Mouse (Mus musculus): ENCODE data around the gene Ninj2. TPM values are rescaled to one million over a fixed set of nuclear protein-coding genes. Genes with fewer than 3 reads are reported as not detected.

The Ninj2 gene
- total RNA-seq, 2 experiments from 2014 or later = not detected

GRCm38 (mm10) chr6:120124688-120125087 is 31.5 kb downstream of the Ninj2 start:
- intact Hi-C loops (cut with DNase I) = no loop called here
- DNase-seq = no peak

DNA sequence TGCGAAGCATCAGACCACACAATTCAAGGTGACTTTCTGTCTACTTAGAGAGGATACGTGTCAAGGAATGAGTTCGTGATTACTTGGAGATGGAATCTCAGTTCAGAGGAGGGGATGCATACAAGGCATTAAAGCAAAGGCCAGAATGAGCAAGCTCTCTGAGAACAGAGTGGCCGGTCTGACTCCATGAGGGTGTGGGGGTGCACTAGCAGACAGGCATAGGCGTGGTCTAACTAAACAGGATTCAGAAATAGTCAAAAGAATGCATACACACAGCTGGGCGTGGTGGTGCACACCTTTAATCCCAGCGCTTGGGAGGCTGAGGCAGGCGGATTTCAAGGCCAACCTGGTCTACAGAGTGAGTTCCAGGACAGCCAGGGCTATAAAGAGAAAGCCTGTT is 33.3 kb downstream of the Ninj2 start:
- intact Hi-C loops (cut with DNase I) = no loop called here

DNA sequence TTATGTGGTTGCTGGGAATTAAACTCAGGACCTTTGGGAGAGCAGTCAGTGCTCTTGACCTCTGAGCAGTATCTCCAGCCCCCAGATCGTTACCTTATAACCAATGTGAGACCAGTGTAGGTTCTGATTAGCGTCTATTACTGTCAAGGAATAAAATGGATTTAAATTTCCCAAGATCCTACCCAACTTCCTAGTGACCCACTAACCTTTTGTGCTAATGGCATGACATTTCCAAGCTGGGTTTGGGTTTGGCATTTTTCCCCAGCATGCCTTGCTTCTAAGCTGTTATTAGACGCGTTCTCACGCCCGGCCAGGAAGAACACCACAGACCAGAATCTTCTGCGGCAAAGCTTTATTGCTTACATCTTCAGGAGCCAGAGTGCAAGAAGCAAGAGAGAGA is 34.2 kb downstream of the Ninj2 start:
- no peak for DNase-seq
- intact Hi-C loops (cut with DNase I) = no loop called here

More for the DNA sequence above, 33.3 kb downstream of the Ninj2 start:
- no peak for DNase-seq

GRCm38 (mm10) chr6:120134748-120135147 is 41.6 kb downstream of the Ninj2 start:
- DNase-seq = no peak
- intact Hi-C loops (cut with DNase I) = no loop called here

DNA sequence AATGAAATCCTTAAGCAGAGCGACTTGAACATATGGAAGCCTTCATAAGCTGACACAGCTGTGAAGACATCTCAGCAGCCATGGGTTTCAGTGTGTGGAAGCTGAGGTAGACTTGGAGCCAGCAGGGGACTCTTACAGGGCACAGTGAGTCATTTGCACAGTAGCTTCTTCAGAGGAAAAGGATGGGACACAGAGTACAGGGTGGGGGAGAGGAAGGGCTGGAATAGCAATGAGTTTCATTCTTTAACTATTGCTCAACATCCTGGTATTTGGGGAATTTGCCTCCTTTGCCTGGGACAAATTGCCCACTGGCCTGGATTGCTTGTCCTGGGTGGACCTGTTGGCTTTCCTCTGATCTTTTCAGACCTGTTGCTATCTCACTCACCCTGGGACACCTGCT is 52.3 kb downstream of the Ninj2 start:
- intact Hi-C loops (cut with DNase I) = loop anchor here (1.0 to 2.0 kb wide), 3 partner anchors 31 to 106 kb away; no protein-coding TSS in a partner anchor
- peak; percentile 43 to 57 for DNase-seq

DNA sequence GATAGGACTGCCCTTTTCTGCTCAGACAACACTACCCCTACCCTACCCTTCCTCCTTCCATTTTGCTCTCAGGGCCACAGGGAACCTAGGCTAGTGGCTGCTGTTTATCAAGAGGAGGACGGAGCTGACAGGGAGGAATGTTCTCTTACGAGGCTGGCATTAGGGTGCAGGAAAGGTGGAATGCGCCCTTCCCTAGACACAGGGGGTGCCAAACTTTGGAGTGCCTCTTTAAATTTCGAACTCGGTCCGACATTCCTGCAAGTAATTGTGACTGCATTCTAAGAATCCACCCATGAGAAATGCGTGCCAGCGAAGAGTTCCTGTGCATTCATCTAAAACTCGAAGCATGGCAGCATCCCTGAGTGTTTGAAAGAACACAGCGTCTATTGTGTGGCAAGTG is 53.5 kb downstream of the Ninj2 start:
- intact Hi-C loops (cut with DNase I) = no loop called here
- DNase-seq = no peak

- DNase-seq = no peak
- intact Hi-C loops (cut with DNase I) = no loop called here
Measured at GRCm38 (mm10) chr6:120147411-120147810, 54.3 kb downstream of the Ninj2 start.

- no peak for DNase-seq
- intact Hi-C loops (cut with DNase I) = no loop called here
Measured at GRCm38 (mm10) chr6:120148716-120149392, 55.7 kb downstream of the Ninj2 start.

DNA sequence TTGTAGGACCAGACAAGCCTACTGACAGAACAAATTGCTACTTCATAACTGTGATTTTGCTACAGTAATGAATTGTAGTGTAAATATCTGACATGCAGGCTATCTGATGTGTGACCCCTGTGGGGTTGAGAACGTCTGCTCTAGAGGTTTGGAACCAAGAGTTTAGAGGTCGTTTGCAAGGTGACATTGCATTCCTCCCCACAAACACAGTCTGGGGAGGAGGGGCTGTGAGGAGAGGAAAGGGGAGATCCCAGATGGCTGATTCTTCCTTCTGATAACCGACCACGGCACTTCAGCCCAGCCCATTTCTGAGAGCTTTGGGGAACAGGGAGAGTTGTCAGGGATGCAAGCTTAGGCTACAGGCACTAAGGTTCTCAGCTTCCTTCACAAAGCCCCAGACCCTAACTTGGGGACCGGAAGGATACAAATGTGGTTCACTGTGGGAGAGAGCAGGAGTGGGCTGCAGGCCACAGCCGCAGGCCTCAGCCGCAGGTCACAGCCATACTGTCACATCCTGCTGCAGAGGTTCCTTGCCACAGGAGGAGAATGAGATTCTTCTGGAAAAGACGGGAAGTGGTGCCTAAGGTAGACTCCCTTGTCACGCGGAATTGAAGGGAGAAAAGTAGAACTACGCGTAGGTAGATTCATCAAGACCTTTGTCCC is 56.4 kb downstream of the Ninj2 start:
- intact Hi-C loops (cut with DNase I) = no loop called here
- DNase-seq = no peak

DNA sequence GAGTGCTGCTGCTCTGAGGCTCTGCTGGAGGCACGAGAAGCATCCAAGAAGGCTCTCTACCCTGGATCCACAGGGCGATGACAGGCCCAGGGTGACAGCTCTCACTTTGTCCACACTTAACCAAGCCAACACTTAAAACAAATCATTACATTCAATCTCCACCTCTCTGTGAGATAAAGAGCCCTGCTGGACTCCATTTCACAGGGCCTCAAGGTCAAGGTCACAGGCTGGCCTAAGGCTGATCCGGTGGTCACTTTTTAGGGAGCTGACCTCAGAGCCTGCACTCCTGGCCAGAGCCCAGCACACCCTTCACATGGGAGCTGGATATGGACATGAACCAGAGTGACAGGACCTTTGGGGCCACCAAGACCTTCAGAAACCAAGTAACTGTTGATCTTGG is 57.1 kb downstream of the Ninj2 start:
- DNase-seq = no peak
- intact Hi-C loops (cut with DNase I) = no loop called here

DNA sequence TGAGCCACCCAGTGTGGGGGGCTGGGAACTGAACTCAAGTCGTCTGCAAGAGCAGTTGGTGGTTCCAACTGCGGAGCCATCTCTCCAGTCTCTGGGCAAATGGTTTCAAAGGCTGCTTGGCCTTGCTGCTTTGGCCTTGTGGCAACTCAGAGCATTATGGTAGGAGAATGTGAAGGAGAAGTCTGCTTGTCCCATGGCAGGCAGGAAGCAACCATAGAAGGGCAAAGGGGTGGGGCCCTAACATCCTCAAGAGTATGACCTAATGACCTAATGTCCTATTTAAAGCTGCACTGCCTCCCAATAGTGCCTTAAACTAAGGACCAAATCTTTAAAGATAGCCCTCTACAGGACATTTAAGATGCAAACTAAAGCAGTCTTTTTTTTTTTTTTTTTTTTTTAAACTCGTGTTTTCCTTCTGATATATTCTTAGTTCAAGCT is 58.5 kb downstream of the Ninj2 start:
- intact Hi-C loops (cut with DNase I) = no loop called here

GRCm38 (mm10) chr6:120152739-120153696 is 59.9 kb downstream of the Ninj2 start:
- no peak for DNase-seq
- intact Hi-C loops (cut with DNase I) = no loop called here

More for the DNA sequence above, 58.5 kb downstream of the Ninj2 start:
- no peak for DNase-seq

DNA sequence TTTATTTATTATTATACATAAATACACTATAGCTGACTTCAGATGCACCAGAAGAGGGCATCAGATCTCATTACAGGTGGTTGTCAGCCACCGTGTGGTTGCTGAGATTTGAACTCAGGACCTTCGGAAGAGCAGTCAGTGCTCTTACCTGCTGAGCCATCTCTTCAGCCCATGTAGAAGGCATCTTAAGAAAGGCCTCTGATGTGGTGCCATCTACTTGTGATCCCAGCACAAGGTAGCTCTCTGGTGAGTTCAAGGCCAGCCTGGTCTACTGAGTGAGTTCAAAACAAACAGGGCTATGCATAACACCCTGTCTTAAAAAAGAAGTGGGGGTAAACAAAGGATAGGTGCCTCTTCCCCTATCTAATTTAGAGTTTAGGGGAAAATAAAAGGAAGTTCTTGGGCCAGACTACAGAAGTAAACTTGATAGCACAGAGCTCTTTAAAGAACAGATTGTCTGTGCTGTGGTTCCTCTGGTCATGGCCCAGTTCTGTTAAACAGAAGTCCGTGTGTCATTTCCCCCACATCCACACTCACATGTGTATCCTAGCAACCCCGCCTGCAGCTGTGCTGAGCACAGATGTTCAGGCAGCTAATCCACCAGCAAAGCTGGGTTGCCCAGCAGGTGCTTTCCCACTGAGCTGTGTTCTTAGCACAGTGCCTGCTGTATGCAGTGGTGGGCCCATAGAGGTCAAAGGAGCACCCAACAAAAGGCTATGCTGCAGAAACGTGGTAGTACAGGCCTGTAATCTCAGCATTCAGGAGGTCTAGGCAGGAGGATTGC is 61.6 kb downstream of the Ninj2 start:
- intact Hi-C loops (cut with DNase I) = no loop called here
- no peak for DNase-seq

DNA sequence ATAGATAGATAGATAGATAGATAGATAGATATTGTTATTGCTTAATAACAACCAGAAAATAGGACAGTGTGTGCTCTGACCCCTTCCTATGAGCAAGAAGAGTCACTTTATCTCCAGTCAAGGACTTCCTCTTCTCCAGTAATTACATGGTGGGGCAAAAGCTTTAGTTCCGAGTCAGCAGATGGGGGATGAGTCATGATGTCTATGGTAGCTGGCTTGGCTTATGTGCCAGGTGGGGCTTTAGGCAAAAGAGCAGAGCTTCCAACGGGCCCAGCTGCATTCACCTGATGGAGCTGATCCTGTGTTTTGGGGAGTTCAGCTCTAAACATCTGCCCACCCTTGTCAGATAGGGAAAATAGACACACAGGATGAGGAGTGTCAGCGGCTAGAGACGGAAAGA is 62.4 kb downstream of the Ninj2 start:
- intact Hi-C loops (cut with DNase I) = no loop called here
- no peak for DNase-seq

- no peak for DNase-seq
- intact Hi-C loops (cut with DNase I) = no loop called here
Measured at GRCm38 (mm10) chr6:120157479-120157878, 64.3 kb downstream of the Ninj2 start.

DNA sequence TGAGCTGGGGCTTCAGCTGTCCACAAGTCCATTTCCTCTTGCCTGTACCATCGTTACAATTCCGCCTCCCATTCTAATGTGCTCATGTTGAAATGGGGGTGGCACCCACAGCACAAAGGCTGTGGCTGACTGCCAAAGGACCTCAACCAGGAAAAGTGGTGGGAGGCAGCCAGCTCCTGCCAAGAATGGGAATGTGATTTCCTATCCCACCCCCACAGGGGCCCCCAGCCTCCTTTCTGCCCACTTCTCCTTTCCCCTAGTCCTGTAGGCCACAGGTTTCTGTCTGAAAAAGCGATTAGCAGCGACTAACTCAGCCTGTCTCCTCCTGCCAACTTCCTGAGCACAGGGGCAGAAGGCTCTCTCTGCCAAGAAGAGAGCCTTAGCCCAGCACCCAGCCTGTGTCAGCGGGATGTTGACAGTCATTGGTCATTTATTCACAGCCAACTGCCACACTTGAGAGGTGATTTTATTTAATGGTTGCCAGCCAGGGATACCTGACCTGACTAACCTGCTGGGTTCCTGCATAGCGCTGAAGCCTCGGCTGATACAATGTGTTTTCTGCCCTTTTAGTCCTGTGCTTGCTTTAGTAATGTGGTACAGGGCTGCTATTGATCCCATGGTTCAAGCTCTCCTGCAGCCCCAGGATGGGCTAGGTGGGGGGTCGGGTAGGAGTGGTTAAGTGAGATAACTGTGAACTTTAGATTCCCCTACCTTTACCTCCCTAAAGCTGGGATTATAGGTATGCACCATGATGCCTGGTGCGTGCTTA is 66.2 kb downstream of the Ninj2 start:
- intact Hi-C loops (cut with DNase I) = loop anchor here (2.0 kb wide), 1 partner anchor 29 kb away; no protein-coding TSS in a partner anchor

GRCm38 (mm10) chr6:120162928-120163327 is 69.8 kb downstream of the Ninj2 start:
- intact Hi-C loops (cut with DNase I) = no loop called here
- no peak for DNase-seq

More for the DNA sequence above, 66.2 kb downstream of the Ninj2 start:
- DNase-seq = peak; percentile 57 to 70

GRCm38 (mm10) chr6:120164765-120165164 is 71.6 kb downstream of the Ninj2 start:
- no peak for DNase-seq
- intact Hi-C loops (cut with DNase I) = no loop called here

- no peak for DNase-seq
- intact Hi-C loops (cut with DNase I) = no loop called here
Measured at GRCm38 (mm10) chr6:120167574-120167973, 74.4 kb downstream of the Ninj2 start.
